Mouse (Mus musculus) limb, embryonic 15.5 days (tissue): ENCODE measurements around the gene Nectin1. TPM values are rescaled to one million over a fixed set of nuclear protein-coding genes. Genes with fewer than 3 reads are reported as not detected.
A peak's percentile ranks its signal among the peaks of the same experiment; 100 is the strongest.

Experiments used
- ATAC-seq: fragments of 200-750 bp; cut with Nextera tagmentation; 2 replicates; pipeline ENCODE4 v1.8.0; 2017; ENCODE audit warnings: low read depth, moderate TSS enrichment; ENCODE audit not compliant: insufficient number of reproducible peaks, low FRiP score, low TSS enrichment
- H3K27ac ChIP-seq: fragments of 300-500 bp; sonication (generic); 2 replicates; pipeline ENCODE4 v1.5.1; 2015; ENCODE audit warnings: moderate library complexity, mild to moderate bottlenecking, inconsistent platforms
- H3K27me3 ChIP-seq: fragments of 300-500 bp; sonication (generic); 2 replicates; pipeline ENCODE4 v1.6.1; 2015; ENCODE audit warnings: inconsistent platforms
- H3K36me3 ChIP-seq: fragments of 300-500 bp; sonication (generic); 2 replicates; pipeline ENCODE4 v1.6.1; 2015; ENCODE audit warnings: inconsistent platforms
- H3K4me1 ChIP-seq: fragments of 300-500 bp; sonication (generic); 2 replicates; pipeline ENCODE4 v1.6.1; 2015; ENCODE audit warnings: inconsistent platforms
- H3K4me2 ChIP-seq: fragments of 300-500 bp; sonication (generic); 2 replicates; pipeline ENCODE4 v1.6.1; 2015; ENCODE audit warnings: mild to moderate bottlenecking, inconsistent platforms
- H3K4me3 ChIP-seq: fragments of 300-500 bp; sonication (generic); 2 replicates; pipeline ENCODE4 v1.5.1; 2015; ENCODE audit warnings: mild to moderate bottlenecking, inconsistent platforms
- H3K9ac ChIP-seq: fragments of 300-500 bp; sonication (generic); 2 replicates; pipeline ENCODE4 v1.6.1; 2015; ENCODE audit warnings: inconsistent platforms
- H3K9me3 ChIP-seq: fragments of 300-500 bp; sonication (generic); 2 replicates; pipeline ENCODE4 v1.6.1; 2016; ENCODE audit warnings: inconsistent platforms
- WGBS: fragments of 180-500 bp; shearing (Covaris S2); methylation state at CpG from one replicate; pipeline ENCODE4 v1.1.7; 2015; 5-methylcytosine and 5-hydroxymethylcytosine counted together
- polyA plus RNA-seq: library from polyadenylated mRNA; unstranded; fragments of >200 nt; fragmentation: Nextera tagmentation; extraction: Ambion mirVana; gene quantifications from 2 replicates; pipeline ENCODE4 v1.2.1, GENCODE M21; 2015

Gene Nectin1
- polyA plus RNA-seq, 1 experiment from 2014 or later: 13.5 TPM

GRCm38 (mm10) chr9:43826558-43827253 is 82.9 kb downstream of the Nectin1 start:
- peak; percentile 37; the same call in 1 of the 2 replicates for ATAC-seq
- WGBS: 51% methylated on average over 8 of the region's 8 CpGs
- Histone ChIP-seq H3K36me3 (no peaks in the 10 kb centered on the region), H3K4me1 (peaks cover 24% of the 10 kb centered on the region), H3K4me3 (no peak overlapping the region), H3K27me3 (no peaks in the 10 kb centered on the region), H3K9me3 (no peaks in the 10 kb centered on the region), H3K4me2 (no peak overlapping the region), H3K27ac (peak overlapping the region; percentile 38), H3K9ac (no peak overlapping the region)

GRCm38 (mm10) chr9:43827593-43827992 is 83.8 kb downstream of the Nectin1 start:
- no peak overlapping the region for H3K4me3 ChIP-seq
- no peak overlapping the region for H3K9ac ChIP-seq
- peaks cover 24% of the 10 kb centered on the region for H3K4me1 ChIP-seq
- H3K36me3 ChIP-seq: no peaks in the 10 kb centered on the region
- H3K9me3 ChIP-seq: no peaks in the 10 kb centered on the region
- no peak for ATAC-seq
- WGBS: 47% methylated on average over 5 of the region's 5 CpGs
- H3K27ac ChIP-seq: no peak overlapping the region
- no peaks in the 10 kb centered on the region for H3K27me3 ChIP-seq
- H3K4me2 ChIP-seq: no peak overlapping the region

GRCm38 (mm10) chr9:43828960-43829359 is 85.2 kb downstream of the Nectin1 start:
- H3K4me3 ChIP-seq: no peak overlapping the region

GRCm38 (mm10) chr9:43833232-43833631 is 89.4 kb downstream of the Nectin1 start:
- H3K27ac ChIP-seq: no peak overlapping the region
- ATAC-seq: no peak
- H3K27me3 ChIP-seq: no peaks in the 10 kb centered on the region
- H3K9me3 ChIP-seq: no peaks in the 10 kb centered on the region
- H3K9ac ChIP-seq: no peak overlapping the region
- peaks cover 16% of the 10 kb centered on the region; the same call in 1 of the 2 replicates for H3K4me1 ChIP-seq
- no peak overlapping the region for H3K4me2 ChIP-seq
- H3K36me3 ChIP-seq: no peaks in the 10 kb centered on the region
- no peak overlapping the region for H3K4me3 ChIP-seq
- WGBS: 91% methylated on average over 8 of the region's 8 CpGs

More at GRCm38 (mm10) chr9:43828960-43829359, 85.2 kb downstream of the Nectin1 start:
- H3K27me3 ChIP-seq: no peaks in the 10 kb centered on the region
- H3K9me3 ChIP-seq: no peaks in the 10 kb centered on the region
- ATAC-seq: no peak
- H3K4me1 ChIP-seq: peaks cover 30% of the 10 kb centered on the region
- H3K36me3 ChIP-seq: no peaks in the 10 kb centered on the region
- H3K9ac ChIP-seq: no peak overlapping the region
- H3K4me2 ChIP-seq: no peak overlapping the region
- H3K27ac ChIP-seq: no peak overlapping the region
- 48% methylated on average over 6 of the region's 6 CpGs for WGBS

- no peaks in the 10 kb centered on the region for H3K27me3 ChIP-seq
- no peaks in the 10 kb centered on the region for H3K9me3 ChIP-seq
- 0 out of 2 replicates have a peak, but pooled peaks have one; percentile 16 for ATAC-seq
- no peak overlapping the region for H3K4me2 ChIP-seq
- H3K27ac ChIP-seq: no peak overlapping the region
- 63% methylated on average over 12 of the region's 13 CpGs for WGBS
- peaks cover 18% of the 10 kb centered on the region for H3K4me1 ChIP-seq
- no peak overlapping the region for H3K4me3 ChIP-seq
- H3K36me3 ChIP-seq: no peaks in the 10 kb centered on the region
- H3K9ac ChIP-seq: no peak overlapping the region
These were observed 90.5 kb downstream of the Nectin1 start for GRCm38 (mm10) chr9:43834283-43834682.

GRCm38 (mm10) chr9:43838561-43838960 is 94.8 kb downstream of the Nectin1 start:
- 18% methylated on average over 2 of the region's 2 CpGs for WGBS
- H3K36me3 ChIP-seq: no peaks in the 10 kb centered on the region
- peaks cover 38% of the 10 kb centered on the region for H3K4me1 ChIP-seq
- no peak for ATAC-seq
- no peak overlapping the region for H3K4me3 ChIP-seq
- no peaks in the 10 kb centered on the region for H3K9me3 ChIP-seq
- H3K27ac ChIP-seq: peak overlapping the region; percentile 69
- H3K27me3 ChIP-seq: peaks cover 14% of the 10 kb centered on the region; the same call in 1 of the 2 replicates
- H3K4me2 ChIP-seq: no peak overlapping the region
- H3K9ac ChIP-seq: no peak overlapping the region

GRCm38 (mm10) chr9:43842921-43843577 is 99.3 kb downstream of the Nectin1 start:
- Histone ChIP-seq H3K9ac (no peak overlapping the region), H3K4me3 (no peak overlapping the region), H3K36me3 (no peaks in the 10 kb centered on the region), H3K27ac (no peak overlapping the region), H3K4me1 (peaks cover 39% of the 10 kb centered on the region), H3K27me3 (peaks cover 30% of the 10 kb centered on the region), H3K9me3 (no peaks in the 10 kb centered on the region), H3K4me2 (no peak overlapping the region)
- no peak for ATAC-seq
- 7% methylated on average over 6 of the region's 8 CpGs for WGBS

GRCm38 (mm10) chr9:43843711-43844127 is 99.9 kb downstream of the Nectin1 start:
- Histone ChIP-seq H3K27me3 (peaks cover 30% of the 10 kb centered on the region), H3K36me3 (no peaks in the 10 kb centered on the region), H3K9ac (no peak overlapping the region), H3K9me3 (no peaks in the 10 kb centered on the region), H3K4me3 (no peak overlapping the region), H3K27ac (no peak overlapping the region), H3K4me1 (peaks cover 36% of the 10 kb centered on the region), H3K4me2 (no peak overlapping the region)
- WGBS: 8% methylated on average over 3 of the region's 3 CpGs
- no peak for ATAC-seq

GRCm38 (mm10) chr9:43845660-43846455 is 102.1 kb downstream of the Nectin1 start:
- peaks cover 30% of the 10 kb centered on the region for H3K27me3 ChIP-seq
- H3K36me3 ChIP-seq: no peaks in the 10 kb centered on the region
- no peak overlapping the region for H3K4me2 ChIP-seq
- H3K9me3 ChIP-seq: no peaks in the 10 kb centered on the region
- H3K4me1 ChIP-seq: peaks cover 19% of the 10 kb centered on the region
- 11% methylated on average over 17 of the region's 17 CpGs for WGBS
- no peak overlapping the region for H3K27ac ChIP-seq
- ATAC-seq: no peak
- H3K9ac ChIP-seq: no peak overlapping the region
- H3K4me3 ChIP-seq: no peak overlapping the region

GRCm38 (mm10) chr9:43847861-43848260 is 104.1 kb downstream of the Nectin1 start:
- no peak overlapping the region for H3K4me3 ChIP-seq
- peaks cover 20% of the 10 kb centered on the region for H3K27me3 ChIP-seq
- H3K36me3 ChIP-seq: no peaks in the 10 kb centered on the region
- H3K9ac ChIP-seq: no peak overlapping the region
- H3K4me2 ChIP-seq: no peak overlapping the region
- no peaks in the 10 kb centered on the region for H3K9me3 ChIP-seq
- peaks cover 14% of the 10 kb centered on the region for H3K4me1 ChIP-seq
- WGBS: 41% methylated on average over 4 of the region's 5 CpGs
- no peak overlapping the region for H3K27ac ChIP-seq
- no peak for ATAC-seq

- peaks cover 4% of the 10 kb centered on the region; the same call in 1 of the 2 replicates for H3K27me3 ChIP-seq
- ATAC-seq: no peak
- no peak overlapping the region for H3K4me2 ChIP-seq
- no peak overlapping the region for H3K27ac ChIP-seq
- no peaks in the 10 kb centered on the region for H3K36me3 ChIP-seq
- H3K4me3 ChIP-seq: no peak overlapping the region
- WGBS: 68% methylated on average over 8 of the region's 8 CpGs
- H3K9ac ChIP-seq: no peak overlapping the region
- no peaks in the 10 kb centered on the region for H3K9me3 ChIP-seq
- peaks cover 9% of the 10 kb centered on the region for H3K4me1 ChIP-seq
These were observed 106.5 kb downstream of the Nectin1 start for GRCm38 (mm10) chr9:43850281-43850680.

GRCm38 (mm10) chr9:43851154-43851553 is 107.4 kb downstream of the Nectin1 start:
- no peak overlapping the region for H3K4me3 ChIP-seq
- no peak for ATAC-seq
- WGBS: 62% methylated on average over 7 of the region's 7 CpGs
- no peak overlapping the region for H3K4me2 ChIP-seq
- no peaks in the 10 kb centered on the region for H3K36me3 ChIP-seq
- no peak overlapping the region for H3K27ac ChIP-seq
- no peaks in the 10 kb centered on the region for H3K9me3 ChIP-seq
- no peaks in the 10 kb centered on the region for H3K4me1 ChIP-seq
- no peak overlapping the region for H3K9ac ChIP-seq
- no peaks in the 10 kb centered on the region for H3K27me3 ChIP-seq
